Mouse (Mus musculus) ES-E14 (cell line): ENCODE measurements around the gene Pias4. TPM values are rescaled to one million over a fixed set of nuclear protein-coding genes. Genes with fewer than 3 reads are reported as not detected.
A peak's percentile ranks its signal among the peaks of the same experiment; 100 is the strongest.
"Not testable (repeated sequence)": the region's sequence is repeated elsewhere in the genome, so short reads cannot be mapped to it uniquely, and the experiment has no call there.

Experiments used
- DNase-seq: peaks from one replicate; pipeline ENCODE4 v3.0.0-alpha.2; 2013; ENCODE audit warnings: low read depth, low spot score
- H3K27ac ChIP-seq: 2 replicates; pipeline ENCODE4 v1.5.1; 2012; ENCODE audit warnings: low read depth, mild to moderate bottlenecking, low read length, moderate library complexity, mixed read lengths; ENCODE audit not compliant: poor library complexity, insufficient read depth, severe bottlenecking
- H3K36me3 ChIP-seq: 2 replicates; pipeline ENCODE4 v1.6.1; 2012; ENCODE audit warnings: mild to moderate bottlenecking, low read length, moderate library complexity, mixed read lengths; ENCODE audit not compliant: control insufficient read depth, poor library complexity, insufficient read depth, severe bottlenecking
- H3K4me1 ChIP-seq, 2 experiments: fragments of 150-350 bp in 1 of 2; sonication (generic) in 1 of 2; 2 replicates each; pipeline ENCODE4 v1.6.1; 2012; ENCODE audit warnings: low read length in 2 of 2, mild to moderate bottlenecking in 1 of 2, mixed read lengths in 1 of 2; ENCODE audit not compliant: control insufficient read depth in 2 of 2, insufficient read depth in 2 of 2, poor library complexity in 1 of 2
- H3K4me3 ChIP-seq, 2 experiments: fragments of 150-350 bp in 1 of 2; sonication (generic) in 1 of 2; 2 replicates each; pipeline ENCODE4 v1.5.1; 2012; ENCODE audit warnings: low read length in 2 of 2, low read depth in 1 of 2, mild to moderate bottlenecking in 1 of 2, mixed read lengths in 1 of 2; ENCODE audit not compliant: insufficient read depth in 1 of 2, poor library complexity in 1 of 2, severe bottlenecking in 1 of 2
- H3K9ac ChIP-seq: 2 replicates; pipeline ENCODE4 v1.6.1; 2012; ENCODE audit warnings: low read depth, mild to moderate bottlenecking, low read length, mixed read lengths; ENCODE audit not compliant: poor library complexity, insufficient read depth, severe bottlenecking
- H3K9me3 ChIP-seq: fragments of 150-350 bp; sonication (generic); 2 replicates; pipeline ENCODE4 v1.6.1; 2012; ENCODE audit warnings: low read depth, mild to moderate bottlenecking, low read length; ENCODE audit not compliant: control insufficient read depth, insufficient read depth
- CHD2 ChIP-seq: IDR thresholded peaks from 2 replicates; pipeline ENCODE4 v1.6.1; 2014; ENCODE audit warnings: mild to moderate bottlenecking, low read depth, low read length, inconsistent platforms
- HCFC1 ChIP-seq: IDR thresholded peaks from 2 replicates; pipeline ENCODE4 v1.6.1; 2012; ENCODE audit warnings: low read length, inconsistent platforms, borderline replicate concordance; ENCODE audit not compliant: insufficient read depth
- MAFK ChIP-seq: IDR thresholded peaks from 2 replicates; pipeline ENCODE4 v1.6.1; 2014; ENCODE audit warnings: mild to moderate bottlenecking, low read depth, low read length, inconsistent platforms; ENCODE audit not compliant: insufficient read depth
- ZC3H11A ChIP-seq: IDR thresholded peaks from 2 replicates; pipeline ENCODE4 v1.6.1; 2012; ENCODE audit warnings: low read depth, mild to moderate bottlenecking, inconsistent platforms, low read length, borderline replicate concordance
- ZNF384 ChIP-seq: IDR thresholded peaks from 2 replicates; pipeline ENCODE4 v1.6.1; 2012; ENCODE audit warnings: low read depth, low read length, inconsistent platforms
- in situ Hi-C, 2 experiments: fragments of 600-800 bp; cut with MboI; formaldehyde crosslinking; loops; one replicate each; pipeline ENCODE4 v1.15.1; 2025; ENCODE audit warnings: low sequenced_read_pairs in 2 of 2, inconsistent platforms in 1 of 2; ENCODE audit not compliant: unreplicated experiment in 2 of 2
- total RNA-seq: library from RNA; depleted of rRNA; stranded (reverse); fragments of 300-350 nt; gene quantifications from 2 replicates; pipeline ENCODE4 v1.2.3, GENCODE M21; 2012

The Pias4 gene
- total RNA-seq, 1 experiment: 37.8 TPM

GRCm38 (mm10) chr10:81177491-81177925 is 9.8 kb upstream of the Pias4 start:
- TF ChIP-seq ZNF384 (no peak), CHD2 (no peak), HCFC1 (no peak), MAFK (no peak), ZC3H11A (no peak)
- peaks cover 0 to 11% of the 10 kb centered on the region in 2 experiments; a peak in 2 of 4 replicates for H3K4me1 ChIP-seq
- H3K9me3 ChIP-seq: no peaks in the 10 kb centered on the region
- DNase-seq: no peak
- H3K36me3 ChIP-seq: peaks cover 54% of the 10 kb centered on the region
- peak overlapping the region; percentile 69 for H3K27ac ChIP-seq
- H3K4me3 ChIP-seq: peak overlapping the region; percentile 93 to 97
- in situ Hi-C loops: no loop called here
- H3K9ac ChIP-seq: peak overlapping the region; percentile 99

GRCm38 (mm10) chr10:81176466-81177271 is 8.9 kb upstream of the Pias4 start, which contains the start of gene Eef2:
Gene Eef2 (plus strand): TSS chr10:81176631.
- H3K4me1 ChIP-seq: peaks cover 0 to 11% of the 10 kb centered on the region in 2 experiments; a peak in 2 of 4 replicates
- H3K4me3 ChIP-seq: peak within 1 kb of the TSS; percentile 93 to 97
- peak within 1 kb of the TSS; percentile 99 for H3K9ac ChIP-seq
- H3K36me3 ChIP-seq: peaks cover 50% of the 10 kb centered on the region
- TF ChIP-seq ZC3H11A (no peak), HCFC1 (peak; percentile 64; the same call in 1 of the 2 replicates)
- peak within 1 kb of the TSS; percentile 69 for H3K27ac ChIP-seq
- no peaks in the 10 kb centered on the region for H3K9me3 ChIP-seq
- peak; percentile 94 for DNase-seq
- in situ Hi-C loops: no loop called here

GRCm38 (mm10) chr10:81175936-81176465 is 8.3 kb upstream of the Pias4 start:
- in situ Hi-C loops: no loop called here
- Histone ChIP-seq H3K4me1 (peaks cover 0 to 10% of the 10 kb centered on the region in 2 experiments; a peak in 2 of 4 replicates), H3K9me3 (no peaks in the 10 kb centered on the region), H3K9ac (peak overlapping the region; percentile 48; the same call in 1 of the 2 replicates), H3K4me3 (peak overlapping the region; percentile 60 to 74), H3K27ac (no peak overlapping the region; the same call in 1 of the 2 replicates), H3K36me3 (peaks cover 43% of the 10 kb centered on the region)
- TF ChIP-seq MAFK (no peak), CHD2 (no peak), ZC3H11A (no peak), ZNF384 (no peak), HCFC1 (no peak)
- no peak for DNase-seq

- peaks cover 36% of the 10 kb centered on the region for H3K36me3 ChIP-seq
- H3K27ac ChIP-seq, H3K4me1 ChIP-seq, DNase-seq, in situ Hi-C loops, H3K4me3 ChIP-seq, H3K9me3 ChIP-seq, H3K9ac ChIP-seq: not testable (repeated sequence)
- TF ChIP-seq ZNF384: peak; percentile 49; the same call in 1 of the 2 replicates
Measured at GRCm38 (mm10) chr10:81175345-81175701, 7.6 kb upstream of the Pias4 start.
